Mouse (Mus musculus): ENCODE results near the gene Haspin. TPM values are rescaled to one million over a fixed set of nuclear protein-coding genes. Genes with fewer than 3 reads are reported as not detected.

The Haspin gene
- polyA plus RNA-seq, 1 experiment from 2014 or later = 16.0 TPM

GRCm38 (mm10) chr11:73099976-73100750, 37.9 kb downstream of the Haspin start:
- H3K36me3 ChIP-seq (ENCODE audit: control insufficient read depth, insufficient read depth, low read length) = no peaks in the 10 kb centered on the region
- no peak for ATAC-seq (ENCODE audit: insufficient read depth, low FRiP score, low TSS enrichment)
- WGBS = 78% methylated on average over 14 of the region's 14 CpGs
- H3K4me2 ChIP-seq (ENCODE audit: low read depth) = no peak overlapping the region
- no peaks in the 10 kb centered on the region for H3K9me3 ChIP-seq (ENCODE audit: control insufficient read depth, low read length)
- H3K4me3 ChIP-seq (ENCODE audit: low read depth, low read length) = no peak overlapping the region
- DNase-seq (ENCODE audit: low spot score) = no peak
- no peaks in the 10 kb centered on the region for H3K27me3 ChIP-seq (ENCODE audit: control insufficient read depth, insufficient read depth, low read length)
- H3K4me1 ChIP-seq (ENCODE audit: control insufficient read depth, insufficient read depth, low read length) = no peaks in the 10 kb centered on the region
- H3K27ac ChIP-seq (ENCODE audit: low read depth, low read length) = no peak overlapping the region
- H3K9ac ChIP-seq (ENCODE audit: low read length) = no peak overlapping the region

GRCm38 (mm10) chr11:73098860-73099259, 39.2 kb downstream of the Haspin start:
- H3K9me3 ChIP-seq (ENCODE audit: control insufficient read depth, low read length) = no peaks in the 10 kb centered on the region
- 75% methylated on average over 5 of the region's 5 CpGs for WGBS
- H3K27ac ChIP-seq (ENCODE audit: low read depth, low read length) = no peak overlapping the region
- H3K4me1 ChIP-seq (ENCODE audit: control insufficient read depth, insufficient read depth, low read length) = no peaks in the 10 kb centered on the region
- ATAC-seq (ENCODE audit: insufficient read depth, low FRiP score, low TSS enrichment) (no peak), DNase-seq (ENCODE audit: low spot score) (no peak)
- H3K4me3 ChIP-seq (ENCODE audit: low read depth, low read length) = no peak overlapping the region
- no peaks in the 10 kb centered on the region for H3K36me3 ChIP-seq (ENCODE audit: control insufficient read depth, insufficient read depth, low read length)
- no peak overlapping the region for H3K9ac ChIP-seq (ENCODE audit: low read length)
- no peaks in the 10 kb centered on the region for H3K27me3 ChIP-seq (ENCODE audit: control insufficient read depth, insufficient read depth, low read length)
- no peak overlapping the region for H3K4me2 ChIP-seq (ENCODE audit: low read depth)

DNA sequence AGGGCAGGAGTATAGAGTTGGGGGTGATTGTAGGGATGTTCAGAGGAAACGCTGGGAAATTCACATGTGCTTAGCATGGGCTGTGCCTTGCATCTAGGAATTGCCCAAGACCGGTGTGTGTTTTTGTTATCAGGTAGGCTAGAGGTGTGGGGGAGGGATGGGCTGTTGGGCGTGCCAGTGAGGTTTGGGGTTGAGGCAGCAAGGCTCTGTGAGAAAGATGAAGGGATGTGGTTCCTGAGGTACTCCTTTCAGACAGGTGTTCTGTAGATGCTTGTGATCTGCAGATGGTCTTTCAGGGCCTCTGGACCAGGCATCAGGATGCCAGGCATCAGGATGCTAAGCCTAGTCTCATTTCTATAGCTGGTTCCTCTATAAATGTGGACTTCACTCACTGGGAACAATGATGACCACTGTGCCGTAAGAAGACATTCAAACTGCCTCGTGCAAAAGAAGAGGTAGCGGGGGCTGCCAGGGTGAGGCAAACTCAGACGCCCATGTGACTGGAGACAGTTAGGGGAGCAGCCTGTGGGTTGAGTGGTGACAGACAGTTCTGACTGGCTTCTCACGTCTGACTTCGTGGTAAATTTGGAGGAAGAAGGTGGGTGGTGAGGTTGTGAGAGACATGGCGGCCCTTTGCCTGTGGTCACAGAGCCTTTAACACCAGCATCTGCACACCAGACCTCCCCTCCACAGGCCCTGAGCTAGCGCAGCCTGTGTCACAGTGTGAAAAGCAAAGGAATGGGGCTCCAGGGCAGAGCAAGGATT, 43.7 kb downstream of the Haspin start:
- ATAC-seq (ENCODE audit: insufficient read depth, low FRiP score, low TSS enrichment) = no peak
- Histone ChIP-seq H3K27me3 (ENCODE audit: control insufficient read depth, insufficient read depth, low read length) (no peaks in the 10 kb centered on the region), H3K4me2 (ENCODE audit: low read depth) (no peak overlapping the region), H3K36me3 (ENCODE audit: control insufficient read depth, insufficient read depth, low read length) (no peaks in the 10 kb centered on the region), H3K4me3 (ENCODE audit: low read depth, low read length) (no peak overlapping the region), H3K4me1 (ENCODE audit: control insufficient read depth, insufficient read depth, low read length) (no peaks in the 10 kb centered on the region), H3K9me3 (ENCODE audit: control insufficient read depth, low read length) (no peaks in the 10 kb centered on the region), H3K27ac (ENCODE audit: low read depth, low read length) (no peak overlapping the region), H3K9ac (ENCODE audit: low read length) (no peak overlapping the region)
- 81% methylated on average over 11 of the region's 11 CpGs for WGBS
- DNase-seq (ENCODE audit: low spot score) = no peak

GRCm38 (mm10) chr11:73092877-73093276, 45.2 kb downstream of the Haspin start:
- Histone ChIP-seq H3K9ac (ENCODE audit: low read length) (no peak overlapping the region), H3K4me3 (ENCODE audit: low read depth, low read length) (no peak overlapping the region), H3K4me1 (ENCODE audit: control insufficient read depth, insufficient read depth, low read length) (no peaks in the 10 kb centered on the region), H3K27ac (ENCODE audit: low read depth, low read length) (no peak overlapping the region), H3K36me3 (ENCODE audit: control insufficient read depth, insufficient read depth, low read length) (no peaks in the 10 kb centered on the region), H3K4me2 (ENCODE audit: low read depth) (no peak overlapping the region), H3K27me3 (ENCODE audit: control insufficient read depth, insufficient read depth, low read length) (no peaks in the 10 kb centered on the region), H3K9me3 (ENCODE audit: control insufficient read depth, low read length) (no peaks in the 10 kb centered on the region)
- no peak for ATAC-seq (ENCODE audit: insufficient read depth, low FRiP score, low TSS enrichment)
- WGBS = 78% methylated on average over 7 of the region's 7 CpGs
- DNase-seq (ENCODE audit: low spot score) = no peak

DNA sequence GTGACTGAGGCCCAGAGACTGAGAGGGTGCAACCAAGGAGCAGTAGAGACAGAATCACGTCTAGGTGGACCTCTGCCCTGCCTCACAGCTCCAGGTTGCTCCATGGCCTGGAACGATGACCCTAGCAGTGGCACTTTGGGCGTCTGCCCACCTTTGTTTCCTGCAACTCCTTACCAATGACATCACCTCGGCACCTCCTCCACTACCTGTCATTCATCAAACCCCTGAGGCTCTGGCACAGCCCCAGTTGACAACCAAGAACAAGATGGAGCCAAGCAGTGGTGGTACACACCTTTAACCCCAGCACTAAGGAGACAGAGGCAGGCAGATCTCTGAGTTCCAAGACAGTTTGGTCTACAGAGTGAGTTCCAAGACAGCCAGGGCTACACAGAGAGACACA, 46.0 kb downstream of the Haspin start:
- ATAC-seq (ENCODE audit: insufficient read depth, low FRiP score, low TSS enrichment) (no peak), DNase-seq (ENCODE audit: low spot score) (no peak)
- Histone ChIP-seq H3K27ac (ENCODE audit: low read depth, low read length) (no peak overlapping the region), H3K27me3 (ENCODE audit: control insufficient read depth, insufficient read depth, low read length) (no peaks in the 10 kb centered on the region), H3K9me3 (ENCODE audit: control insufficient read depth, low read length) (no peaks in the 10 kb centered on the region), H3K4me2 (ENCODE audit: low read depth) (no peak overlapping the region), H3K4me3 (ENCODE audit: low read depth, low read length) (no peak overlapping the region), H3K4me1 (ENCODE audit: control insufficient read depth, insufficient read depth, low read length) (no peaks in the 10 kb centered on the region), H3K36me3 (ENCODE audit: control insufficient read depth, insufficient read depth, low read length) (no peaks in the 10 kb centered on the region), H3K9ac (ENCODE audit: low read length) (no peak overlapping the region)
- WGBS = 83% methylated on average over 4 of the region's 4 CpGs

- 84% methylated on average over 2 of the region's 2 CpGs for WGBS
- ATAC-seq (ENCODE audit: insufficient read depth, low FRiP score, low TSS enrichment) = no peak
- no peak overlapping the region for H3K4me3 ChIP-seq (ENCODE audit: low read depth, low read length)
These were observed 47.3 kb downstream of the Haspin start for GRCm38 (mm10) chr11:73090826-73091225.

DNA sequence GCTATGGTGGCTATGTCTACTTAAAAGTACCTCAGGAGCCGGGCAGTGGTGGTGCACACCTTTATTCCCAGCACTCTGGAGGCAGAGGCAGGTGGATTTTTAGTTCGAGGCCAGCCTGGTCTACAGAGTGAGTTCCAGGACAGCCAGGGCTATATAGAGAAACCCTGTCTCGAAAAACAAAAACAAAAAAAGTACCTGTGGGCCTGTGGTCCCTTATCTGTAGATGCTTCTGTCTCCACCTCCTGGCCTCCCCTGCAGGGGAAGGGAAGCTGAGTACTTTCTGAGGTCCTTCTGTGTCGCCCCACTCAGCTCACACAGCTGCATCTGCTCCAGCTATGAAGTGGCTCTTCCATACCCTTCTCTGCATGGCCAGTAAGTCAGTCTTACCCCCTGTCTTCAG, 47.8 kb downstream of the Haspin start, which contains the start of gene Itgae:
Itgae (plus strand) TSS at position 301 of the 400 bp plus-strand sequence.
- Histone ChIP-seq H3K4me1 (ENCODE audit: control insufficient read depth, insufficient read depth, low read length) (no peaks in the 10 kb centered on the region), H3K27ac (ENCODE audit: low read depth, low read length) (no peak within 1 kb of the TSS), H3K36me3 (ENCODE audit: control insufficient read depth, insufficient read depth, low read length) (no peaks in the 10 kb centered on the region), H3K9ac (ENCODE audit: low read length) (no peak within 1 kb of the TSS), H3K4me2 (ENCODE audit: low read depth) (no peak within 1 kb of the TSS), H3K4me3 (ENCODE audit: low read depth, low read length) (no peak within 1 kb of the TSS), H3K9me3 (ENCODE audit: control insufficient read depth, low read length) (no peaks in the 10 kb centered on the region), H3K27me3 (ENCODE audit: control insufficient read depth, insufficient read depth, low read length) (no peaks in the 10 kb centered on the region)
- DNase-seq (ENCODE audit: low spot score) (no peak), ATAC-seq (ENCODE audit: insufficient read depth, low FRiP score, low TSS enrichment) (no peak)
- 85% methylated on average over 4 of the region's 4 CpGs for WGBS

More at GRCm38 (mm10) chr11:73090826-73091225, 47.3 kb downstream of the Haspin start:
- Histone ChIP-seq H3K36me3 (ENCODE audit: control insufficient read depth, insufficient read depth, low read length) (no peaks in the 10 kb centered on the region), H3K27me3 (ENCODE audit: control insufficient read depth, insufficient read depth, low read length) (no peaks in the 10 kb centered on the region), H3K4me1 (ENCODE audit: control insufficient read depth, insufficient read depth, low read length) (no peaks in the 10 kb centered on the region), H3K4me2 (ENCODE audit: low read depth) (no peak overlapping the region), H3K27ac (ENCODE audit: low read depth, low read length) (no peak overlapping the region), H3K9ac (ENCODE audit: low read length) (no peak overlapping the region), H3K9me3 (ENCODE audit: control insufficient read depth, low read length) (no peaks in the 10 kb centered on the region)
- DNase-seq (ENCODE audit: low spot score) = no peak

- Histone ChIP-seq H3K9ac (ENCODE audit: low read length) (no peak overlapping the region), H3K36me3 (ENCODE audit: control insufficient read depth, insufficient read depth, low read length) (peaks cover 2% of the 10 kb centered on the region; the same call in 1 of the 2 replicates), H3K27me3 (ENCODE audit: control insufficient read depth, insufficient read depth, low read length) (no peaks in the 10 kb centered on the region), H3K4me2 (ENCODE audit: low read depth) (no peak overlapping the region), H3K4me1 (ENCODE audit: control insufficient read depth, insufficient read depth, low read length) (no peaks in the 10 kb centered on the region), H3K4me3 (ENCODE audit: low read depth, low read length) (no peak overlapping the region), H3K9me3 (ENCODE audit: control insufficient read depth, low read length) (no peaks in the 10 kb centered on the region), H3K27ac (ENCODE audit: low read depth, low read length) (no peak overlapping the region)
- 72% methylated on average over 6 of the region's 6 CpGs for WGBS
- DNase-seq (ENCODE audit: low spot score) (no peak), ATAC-seq (ENCODE audit: insufficient read depth, low FRiP score, low TSS enrichment) (no peak)
These were observed 50.2 kb downstream of the Haspin start for GRCm38 (mm10) chr11:73087700-73088480.
